Mouse (Mus musculus) forebrain, embryonic 13.5 days (tissue): ENCODE results near the gene Rnf180. TPM values are rescaled to one million over a fixed set of nuclear protein-coding genes. Genes with fewer than 3 reads are reported as not detected.

Source experiments
- ATAC-seq: fragments of 200-750 bp; cut with Nextera tagmentation; 2 replicates; pipeline ENCODE4 v1.8.0; 2017
- H3K27ac ChIP-seq: fragments of 300-500 bp; sonication (generic); 2 replicates; pipeline ENCODE4 v1.5.1; 2015; ENCODE audit warnings: inconsistent platforms, mild to moderate bottlenecking, moderate library complexity
- H3K27me3 ChIP-seq: fragments of 300-500 bp; sonication (generic); 2 replicates; pipeline ENCODE4 v1.6.1; 2015; ENCODE audit warnings: mild to moderate bottlenecking, inconsistent platforms
- H3K36me3 ChIP-seq: fragments of 300-500 bp; sonication (generic); 2 replicates; pipeline ENCODE4 v1.6.1; 2015; ENCODE audit warnings: mild to moderate bottlenecking, inconsistent platforms; ENCODE audit not compliant: poor library complexity, severe bottlenecking
- H3K4me1 ChIP-seq: fragments of 300-500 bp; sonication (generic); 2 replicates; pipeline ENCODE4 v1.6.1; 2015; ENCODE audit warnings: inconsistent platforms
- H3K4me2 ChIP-seq: fragments of 300-500 bp; sonication (generic); 2 replicates; pipeline ENCODE4 v1.6.1; 2015; ENCODE audit warnings: inconsistent platforms, mild to moderate bottlenecking, moderate library complexity
- H3K4me3 ChIP-seq: fragments of 300-500 bp; sonication (generic); 2 replicates; pipeline ENCODE4 v1.5.1; 2015; ENCODE audit warnings: mild to moderate bottlenecking, inconsistent platforms
- H3K9ac ChIP-seq: fragments of 300-500 bp; sonication (generic); 2 replicates; pipeline ENCODE4 v1.6.1; 2015; ENCODE audit warnings: mild to moderate bottlenecking, inconsistent platforms
- H3K9me3 ChIP-seq: fragments of 300-500 bp; sonication (generic); replicated peaks from 2 replicates; pipeline ENCODE4 v1.6.1; 2016; ENCODE audit warnings: inconsistent platforms
- WGBS: fragments of 180-500 bp; shearing (Covaris S2); methylation state at CpG from one replicate; pipeline ENCODE4 v1.1.7; 2015; 5-methylcytosine and 5-hydroxymethylcytosine counted together
- polyA plus RNA-seq: library from polyadenylated mRNA; unstranded; fragments of >200 nt; fragmentation: Nextera tagmentation; extraction: Ambion mirVana; gene quantifications from 2 replicates; pipeline ENCODE4 v1.2.1, GENCODE M21; 2015

Gene Rnf180
- polyA plus RNA-seq, 1 experiment from 2014 or later, result 25.5 TPM

DNA sequence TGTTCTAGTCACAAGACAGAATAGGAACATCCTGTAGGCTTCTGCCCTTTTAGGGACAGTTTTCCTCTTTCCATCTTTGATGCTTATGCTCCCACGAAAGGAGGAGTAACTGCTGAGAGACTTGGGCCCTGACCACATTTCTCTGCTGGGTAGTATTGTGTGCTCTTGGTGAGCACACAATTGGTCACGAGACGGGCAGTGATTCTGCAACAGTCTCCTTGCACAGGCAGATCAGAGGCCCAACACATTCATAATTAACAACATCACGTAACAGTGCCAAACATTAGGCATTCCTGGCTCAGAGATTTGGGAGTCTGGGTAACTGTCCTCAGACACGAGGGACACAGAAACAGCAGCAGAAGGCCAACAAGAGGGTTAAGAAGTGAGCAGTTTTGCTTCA, 113.8 kb downstream of the Rnf180 start:
- Histone ChIP-seq H3K36me3 (peaks cover 13% of the 10 kb centered on the region; the same call in 1 of the 2 replicates), H3K9ac (no peak overlapping the region), H3K27me3 (no peaks in the 10 kb centered on the region), H3K27ac (no peak overlapping the region), H3K9me3 (no peaks in the 10 kb centered on the region), H3K4me3 (no peak overlapping the region), H3K4me2 (no peak overlapping the region), H3K4me1 (no peaks in the 10 kb centered on the region)
- no peak for ATAC-seq
- 76% methylated on average over 5 of the region's 5 CpGs for WGBS

DNA sequence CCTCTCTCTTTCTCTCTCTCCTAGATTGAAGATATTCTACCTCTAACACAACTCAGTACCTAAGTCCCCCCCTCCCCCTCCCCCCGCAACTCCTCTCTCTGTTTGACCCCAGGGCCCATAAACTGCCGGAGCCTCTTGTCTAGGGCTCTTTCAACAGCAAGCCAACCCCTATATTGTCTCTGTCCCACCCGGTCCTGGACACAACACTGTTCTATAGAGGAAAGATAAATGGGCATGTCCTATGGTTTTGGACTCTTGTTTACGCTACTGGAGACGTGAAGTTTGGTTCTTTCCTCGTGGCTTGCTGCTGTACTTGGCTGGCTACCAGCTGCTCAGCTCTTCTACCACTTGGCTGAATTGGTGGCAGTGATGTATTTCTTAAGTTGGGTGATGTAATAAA, 129.2 kb downstream of the Rnf180 start:
- Histone ChIP-seq H3K9me3 (no peaks in the 10 kb centered on the region), H3K9ac (no peak overlapping the region), H3K4me2 (no peak overlapping the region), H3K27ac (no peak overlapping the region), H3K36me3 (peaks cover 7% of the 10 kb centered on the region; the same call in 1 of the 2 replicates), H3K4me1 (no peaks in the 10 kb centered on the region), H3K27me3 (no peaks in the 10 kb centered on the region), H3K4me3 (no peak overlapping the region)
- 88% methylated on average over 6 of the region's 6 CpGs for WGBS
- ATAC-seq, result no peak

DNA sequence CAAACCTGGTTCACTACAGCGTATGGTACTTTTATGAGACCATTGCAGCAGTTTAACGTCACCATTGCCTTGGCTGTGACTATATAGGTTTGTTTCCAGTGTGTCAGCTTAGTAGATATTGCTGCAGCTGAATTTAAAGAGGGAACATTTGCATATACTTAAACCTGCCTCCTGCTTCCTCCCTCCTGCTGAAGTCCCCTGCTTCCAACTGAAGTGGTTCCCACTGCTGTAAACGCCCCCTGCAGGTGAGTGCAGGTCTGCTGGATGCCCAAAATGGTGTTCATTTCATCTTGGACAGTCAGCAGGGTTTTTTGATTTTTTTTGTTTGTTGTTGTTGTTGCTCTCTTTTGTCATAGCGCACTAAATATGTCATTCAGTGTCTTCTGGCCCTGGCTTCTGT, 140.7 kb downstream of the Rnf180 start:
- Histone ChIP-seq H3K27ac (no peak overlapping the region), H3K36me3 (no peaks in the 10 kb centered on the region), H3K9me3 (no peaks in the 10 kb centered on the region), H3K4me1 (no peaks in the 10 kb centered on the region), H3K4me2 (no peak overlapping the region), H3K27me3 (no peaks in the 10 kb centered on the region), H3K9ac (no peak overlapping the region), H3K4me3 (no peak overlapping the region)
- 59% methylated on average over 4 of the region's 4 CpGs for WGBS
- ATAC-seq, result peak; percentile 19; the same call in 1 of the 2 replicates

DNA sequence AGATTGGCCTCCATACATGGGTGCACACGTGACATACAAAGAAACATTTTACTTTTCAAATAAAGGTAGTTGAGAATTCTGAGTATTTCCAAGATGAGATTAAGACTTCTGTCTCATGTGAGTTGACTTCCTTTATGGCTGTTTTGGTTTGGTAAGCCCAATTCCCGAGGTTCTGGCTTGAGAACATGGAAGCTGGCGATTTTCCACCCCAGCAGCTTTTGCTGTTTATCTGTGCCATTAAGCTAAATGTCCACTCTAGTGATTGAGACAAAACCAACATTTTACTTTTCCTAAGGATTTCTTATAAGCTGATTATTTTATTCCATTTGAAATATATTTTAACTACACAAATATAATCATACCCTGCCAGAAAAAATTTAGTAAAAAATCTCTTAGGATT, 144.6 kb downstream of the Rnf180 start:
- Histone ChIP-seq H3K4me2 (no peak overlapping the region), H3K4me1 (no peaks in the 10 kb centered on the region), H3K9ac (no peak overlapping the region), H3K27ac (no peak overlapping the region), H3K36me3 (no peaks in the 10 kb centered on the region), H3K9me3 (no peaks in the 10 kb centered on the region), H3K4me3 (no peak overlapping the region), H3K27me3 (no peaks in the 10 kb centered on the region)
- WGBS, result 89% methylated on average over 3 of the region's 3 CpGs
- ATAC-seq, result no peak

DNA sequence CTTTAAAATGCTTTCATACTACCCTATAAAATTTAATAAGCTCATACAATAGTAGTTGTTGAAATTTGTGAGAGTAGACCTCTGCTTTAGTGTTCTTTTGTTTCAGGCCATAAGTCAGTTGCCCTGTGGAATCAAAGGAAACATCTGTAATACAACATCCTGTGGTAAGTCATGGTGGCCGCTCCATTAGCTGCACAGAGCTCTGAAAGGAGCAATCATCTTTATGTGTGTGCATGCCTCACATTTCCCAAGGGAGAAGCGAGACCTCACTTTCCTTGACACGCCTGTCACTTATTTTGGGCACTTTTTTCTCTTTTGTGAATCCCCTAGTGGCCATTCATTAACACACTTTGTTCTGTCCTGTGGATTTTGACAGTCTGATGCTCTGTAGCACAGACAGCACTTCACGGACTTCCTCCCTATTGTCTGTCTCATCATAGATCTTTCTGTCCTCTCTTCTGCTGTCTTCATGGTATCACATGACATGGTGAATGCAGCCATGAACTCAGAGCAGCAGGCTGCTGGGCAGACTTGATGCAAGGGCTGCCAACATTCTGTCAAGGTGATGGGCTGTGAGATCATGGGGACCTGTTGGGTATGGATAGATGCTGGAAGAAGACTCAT, 146.7 kb downstream of the Rnf180 start:
- no peak for ATAC-seq

GRCm38 (mm10) chr13:105146827-105147226, 147.8 kb downstream of the Rnf180 start:
- no peaks in the 10 kb centered on the region for H3K4me1 ChIP-seq
- no peaks in the 10 kb centered on the region for H3K36me3 ChIP-seq
- H3K4me2 ChIP-seq, result no peak overlapping the region
- 73% methylated on average over 1 of the region's 1 CpGs for WGBS
- no peaks in the 10 kb centered on the region for H3K9me3 ChIP-seq
- ATAC-seq, result no peak
- no peak overlapping the region for H3K27ac ChIP-seq
- H3K4me3 ChIP-seq, result no peak overlapping the region
- no peaks in the 10 kb centered on the region for H3K27me3 ChIP-seq
- no peak overlapping the region for H3K9ac ChIP-seq

More for the DNA sequence above, 146.7 kb downstream of the Rnf180 start:
- no peak overlapping the region for H3K27ac ChIP-seq
- no peaks in the 10 kb centered on the region for H3K4me1 ChIP-seq
- H3K4me2 ChIP-seq, result no peak overlapping the region
- no peaks in the 10 kb centered on the region for H3K36me3 ChIP-seq
- no peaks in the 10 kb centered on the region for H3K27me3 ChIP-seq
- no peak overlapping the region for H3K9ac ChIP-seq
- WGBS, result 72% methylated on average over 4 of the region's 4 CpGs
- no peak overlapping the region for H3K4me3 ChIP-seq
- no peaks in the 10 kb centered on the region for H3K9me3 ChIP-seq

GRCm38 (mm10) chr13:105139881-105140280, 154.7 kb downstream of the Rnf180 start:
- no peak overlapping the region for H3K9ac ChIP-seq
- WGBS, result 82% methylated on average over 4 of the region's 4 CpGs
- no peak for ATAC-seq
- H3K27me3 ChIP-seq, result no peaks in the 10 kb centered on the region
- no peaks in the 10 kb centered on the region for H3K9me3 ChIP-seq
- H3K36me3 ChIP-seq, result no peaks in the 10 kb centered on the region
- no peak overlapping the region for H3K4me3 ChIP-seq
- no peak overlapping the region for H3K27ac ChIP-seq
- no peaks in the 10 kb centered on the region for H3K4me1 ChIP-seq
- no peak overlapping the region for H3K4me2 ChIP-seq

- H3K4me1 ChIP-seq, result no peaks in the 10 kb centered on the region
- no peaks in the 10 kb centered on the region for H3K36me3 ChIP-seq
- H3K27me3 ChIP-seq, result no peaks in the 10 kb centered on the region
- 81% methylated on average over 5 of the region's 5 CpGs for WGBS
- H3K9me3 ChIP-seq, result no peaks in the 10 kb centered on the region
- no peak for ATAC-seq
- H3K9ac ChIP-seq, result no peak overlapping the region
- no peak overlapping the region for H3K27ac ChIP-seq
- no peak overlapping the region for H3K4me3 ChIP-seq
- no peak overlapping the region for H3K4me2 ChIP-seq
Observed at GRCm38 (mm10) chr13:105134397-105134796, 160.2 kb downstream of the Rnf180 start.

DNA sequence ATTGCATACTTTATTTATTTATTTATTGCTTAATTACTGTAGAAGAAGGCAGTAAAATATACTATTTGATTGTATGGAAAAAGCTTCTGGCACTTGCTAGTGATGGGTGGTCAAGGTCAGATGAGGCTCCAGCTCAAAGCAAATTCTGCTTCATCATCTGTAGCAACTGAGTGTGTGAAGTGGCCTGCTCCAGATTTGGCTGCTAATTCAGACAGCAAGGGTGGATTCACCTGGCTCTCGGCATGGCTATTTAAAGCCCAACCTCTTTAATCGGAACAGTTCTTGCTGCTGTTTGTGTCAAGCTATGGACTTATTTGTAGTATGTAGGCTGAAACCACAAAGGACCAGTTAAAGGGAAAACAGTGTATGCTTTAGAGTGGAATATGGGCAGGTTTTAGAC, 161.8 kb downstream of the Rnf180 start:
- H3K4me2 ChIP-seq, result no peak overlapping the region
- no peak overlapping the region for H3K27ac ChIP-seq

GRCm38 (mm10) chr13:105132370-105132769, 162.2 kb downstream of the Rnf180 start:
- no peaks in the 10 kb centered on the region for H3K27me3 ChIP-seq
- ATAC-seq, result no peak
- H3K4me2 ChIP-seq, result no peak overlapping the region
- no peak overlapping the region for H3K4me3 ChIP-seq
- H3K36me3 ChIP-seq, result 0 out of 2 replicates have a peak, but pooled peaks cover 4% of the 10 kb centered on the region
- H3K27ac ChIP-seq, result no peak overlapping the region
- H3K4me1 ChIP-seq, result no peaks in the 10 kb centered on the region
- H3K9me3 ChIP-seq, result no peaks in the 10 kb centered on the region
- WGBS, result 91% methylated on average over 6 of the region's 6 CpGs
- no peak overlapping the region for H3K9ac ChIP-seq

More for the DNA sequence above, 161.8 kb downstream of the Rnf180 start:
- no peak for ATAC-seq
- Histone ChIP-seq H3K4me1 (no peaks in the 10 kb centered on the region), H3K27me3 (no peaks in the 10 kb centered on the region), H3K4me3 (no peak overlapping the region), H3K9me3 (no peaks in the 10 kb centered on the region), H3K36me3 (0 out of 2 replicates have a peak, but pooled peaks cover 4% of the 10 kb centered on the region), H3K9ac (no peak overlapping the region)
- 87% methylated on average over 2 of the region's 2 CpGs for WGBS

DNA sequence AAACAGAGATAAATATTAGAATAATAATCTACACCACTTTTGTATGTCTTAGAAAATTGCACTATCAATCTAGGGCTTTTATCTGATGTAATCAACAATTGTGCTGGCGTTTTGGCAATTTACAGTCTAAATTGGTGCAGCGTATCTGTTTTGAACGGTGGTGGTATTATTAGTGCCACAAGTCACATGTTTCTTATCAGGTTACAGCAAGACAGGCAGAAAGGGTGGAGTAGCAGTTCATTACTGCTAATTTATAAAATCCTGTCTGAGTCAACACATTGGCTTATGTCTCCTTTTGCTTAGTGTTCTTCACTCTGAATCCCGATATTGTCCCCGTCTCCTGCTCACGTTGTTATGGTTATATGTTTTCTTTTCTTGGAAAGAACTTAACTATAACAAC, 164.5 kb downstream of the Rnf180 start:
- H3K36me3 ChIP-seq, result 0 out of 2 replicates have a peak, but pooled peaks cover 4% of the 10 kb centered on the region
- H3K27ac ChIP-seq, result no peak overlapping the region
- no peak overlapping the region for H3K9ac ChIP-seq
- H3K4me2 ChIP-seq, result no peak overlapping the region
- 82% methylated on average over 6 of the region's 6 CpGs for WGBS
- H3K4me1 ChIP-seq, result no peaks in the 10 kb centered on the region
- no peaks in the 10 kb centered on the region for H3K9me3 ChIP-seq
- ATAC-seq, result no peak
- H3K27me3 ChIP-seq, result no peaks in the 10 kb centered on the region
- H3K4me3 ChIP-seq, result no peak overlapping the region

DNA sequence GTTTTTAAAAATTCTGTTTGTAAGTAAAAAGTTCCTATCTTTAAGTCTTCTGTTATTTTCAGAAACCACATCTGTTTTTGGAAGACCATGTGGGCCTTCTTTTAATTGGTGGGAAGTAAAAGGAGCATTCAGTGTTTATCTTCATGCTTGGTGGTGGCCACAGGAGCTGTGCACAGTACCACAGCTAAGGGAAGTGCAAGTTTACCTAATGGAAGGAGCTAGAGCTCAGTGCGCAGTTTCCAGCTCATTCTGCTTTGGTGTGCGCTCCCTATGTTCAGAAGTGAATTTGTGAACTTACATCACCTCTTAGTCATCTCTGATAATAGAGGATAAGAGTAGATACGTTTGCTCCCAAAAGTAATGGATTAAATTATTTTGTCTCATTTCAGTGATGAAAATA, 172.5 kb downstream of the Rnf180 start:
- H3K9ac ChIP-seq, result no peak overlapping the region
- no peaks in the 10 kb centered on the region for H3K27me3 ChIP-seq
- H3K4me2 ChIP-seq, result no peak overlapping the region
- H3K27ac ChIP-seq, result no peak overlapping the region
- H3K9me3 ChIP-seq, result no peaks in the 10 kb centered on the region
- H3K4me3 ChIP-seq, result no peak overlapping the region
- WGBS, result 90% methylated on average over 3 of the region's 3 CpGs
- no peak for ATAC-seq
- no peaks in the 10 kb centered on the region for H3K36me3 ChIP-seq
- H3K4me1 ChIP-seq, result no peaks in the 10 kb centered on the region

- no peak for ATAC-seq
Observed at GRCm38 (mm10) chr13:105121617-105122016, 173.0 kb downstream of the Rnf180 start.

More at GRCm38 (mm10) chr13:105121617-105122016, 173.0 kb downstream of the Rnf180 start:
- H3K36me3 ChIP-seq, result no peaks in the 10 kb centered on the region
- H3K9me3 ChIP-seq, result no peaks in the 10 kb centered on the region
- no peak overlapping the region for H3K27ac ChIP-seq
- H3K4me1 ChIP-seq, result no peaks in the 10 kb centered on the region
- H3K9ac ChIP-seq, result no peak overlapping the region
- no peak overlapping the region for H3K4me2 ChIP-seq
- H3K4me3 ChIP-seq, result no peak overlapping the region
- no peaks in the 10 kb centered on the region for H3K27me3 ChIP-seq
